ENCODE assay signal across 33 mouse cellular contexts in the genomic region with DNA sequence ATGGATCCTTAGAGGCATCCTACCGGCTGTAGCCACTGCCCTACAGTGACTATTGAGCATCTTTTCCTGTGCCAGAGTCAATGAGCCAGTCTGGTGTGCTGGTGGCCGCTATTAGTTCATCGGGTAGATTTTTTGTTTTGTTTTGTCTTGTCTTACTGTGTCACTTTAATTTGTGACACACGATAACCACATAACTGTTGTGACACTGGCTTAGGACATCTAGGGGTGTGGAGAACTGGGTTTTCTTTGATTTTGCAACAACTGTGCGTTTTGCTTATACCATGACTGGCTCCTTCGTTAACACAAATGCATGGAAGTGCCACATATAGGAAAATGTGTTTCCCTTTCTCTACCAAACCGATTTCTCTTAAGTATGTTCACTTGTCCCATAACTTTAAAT. TPM values are rescaled to one million over a fixed set of nuclear protein-coding genes. Genes with fewer than 3 reads are reported as not detected.
A peak's percentile ranks its signal among the peaks of the same experiment; 100 is the strongest.
DNase-seq lines count a peak whose midpoint lies in the region; ATAC-seq and TF ChIP-seq lines count a peak whose summit lies in the region.
"Had no signal": no experiment of that assay in that cellular context is flagged by ENCODE, and none has a peak within 500 bp of the region (broad histone marks: within the 10 kb centered on the region; RNA-seq: fewer than 3 reads in every experiment).

No protein-coding gene starts in this region.

- H3K36me3 ChIP-seq in liver, postnatal 0 days (replicated peaks; ENCODE audit: insufficient read depth, low read length), result no peaks in the 10 kb centered on the region
- H3K36me3 ChIP-seq in liver, embryonic 11.5 days (ENCODE audit: control insufficient read depth, insufficient read depth, low read length), result no peaks in the 10 kb centered on the region
- H3K36me3 ChIP-seq: embryonic facial prominence, embryonic 10.5 days; embryonic facial prominence, embryonic 13.5 days; forebrain, embryonic 12.5 days; forebrain, embryonic 15.5 days; heart, embryonic 10.5 days; heart, embryonic 13.5 days had no signal

- TF ChIP-seq POLR2A in bone marrow, adult 2 months (IDR thresholded peaks at IDR 0.05; ENCODE audit: borderline replicate concordance, control insufficient read depth, low read depth, low read length), result no peak

- H3K27ac ChIP-seq in liver, postnatal 0 days (ENCODE audit: low read depth), result 0 out of 2 replicates have a peak overlapping the region, but pooled peaks have one; percentile 22
- H3K27ac ChIP-seq in liver, embryonic 11.5 days (ENCODE audit: low read depth, low read length), result no peak overlapping the region
- peak overlapping the region; percentile 76; the same call in 1 of the 2 replicates for H3K27ac ChIP-seq in bone marrow, adult 2 months (ENCODE audit: control insufficient read depth, insufficient read depth, low read depth, low read length, poor library complexity)
- H3K27ac ChIP-seq: embryonic facial prominence, embryonic 10.5 days; embryonic facial prominence, embryonic 13.5 days; forebrain, embryonic 12.5 days; forebrain, embryonic 15.5 days; heart, embryonic 10.5 days; heart, embryonic 13.5 days; hindbrain, embryonic 14.5 days; hindbrain, postnatal 0 days had no signal

- no peaks in the 10 kb centered on the region for H3K4me1 ChIP-seq in liver, postnatal 0 days (ENCODE audit: insufficient read depth)
- 0 out of 2 replicates have a peak, but pooled peaks cover 3% of the 10 kb centered on the region for H3K4me1 ChIP-seq in liver, embryonic 11.5 days (replicated peaks; ENCODE audit: control insufficient read depth, insufficient read depth, low read length)
- peaks cover 3% of the 10 kb centered on the region for H3K4me1 ChIP-seq in bone marrow, adult 2 months (ENCODE audit: control insufficient read depth, insufficient read depth, low read length)
- H3K4me1 ChIP-seq: embryonic facial prominence, embryonic 10.5 days; embryonic facial prominence, embryonic 13.5 days; forebrain, embryonic 12.5 days; forebrain, embryonic 15.5 days; heart, embryonic 13.5 days had no signal

- no peak overlapping the region for H3K4me2 ChIP-seq in liver, postnatal 0 days (ENCODE audit: low read depth, low read length)
- no peak overlapping the region for H3K4me2 ChIP-seq in liver, embryonic 11.5 days
- H3K4me2 ChIP-seq: embryonic facial prominence, embryonic 13.5 days; forebrain, embryonic 12.5 days; forebrain, embryonic 15.5 days; heart, embryonic 13.5 days; hindbrain, embryonic 14.5 days had no signal

- TF ChIP-seq CTCF in liver, postnatal 0 days (IDR thresholded peaks at IDR 0.05; ENCODE audit: low read depth), result no peak
- TF ChIP-seq CTCF in bone marrow, adult 2 months (IDR thresholded peaks at IDR 0.05; ENCODE audit: control insufficient read depth, insufficient read depth, low read length), result no peak

- H3K9ac ChIP-seq in liver, postnatal 0 days (replicated peaks), result no peak overlapping the region
- H3K9ac ChIP-seq in liver, embryonic 11.5 days (ENCODE audit: low read depth, low read length), result no peak overlapping the region
- H3K9ac ChIP-seq: embryonic facial prominence, embryonic 13.5 days; forebrain, embryonic 12.5 days; forebrain, embryonic 15.5 days; heart, embryonic 13.5 days; hindbrain, embryonic 14.5 days had no signal

- no peaks in the 10 kb centered on the region for H3K27me3 ChIP-seq in liver, postnatal 0 days (ENCODE audit: insufficient read depth, low read length)
- no peaks in the 10 kb centered on the region for H3K27me3 ChIP-seq in liver, embryonic 11.5 days (replicated peaks; ENCODE audit: control insufficient read depth, insufficient read depth, low read length)
- H3K27me3 ChIP-seq: embryonic facial prominence, embryonic 13.5 days; forebrain, embryonic 12.5 days; forebrain, embryonic 15.5 days had no signal

- no peaks in the 10 kb centered on the region for H3K9me3 ChIP-seq in liver, postnatal 0 days (ENCODE audit: low read length)
- H3K9me3 ChIP-seq in liver, embryonic 11.5 days (ENCODE audit: control insufficient read depth, low read length), result no peaks in the 10 kb centered on the region
- H3K9me3 ChIP-seq: embryonic facial prominence, embryonic 10.5 days; embryonic facial prominence, embryonic 13.5 days; forebrain, embryonic 12.5 days; forebrain, embryonic 15.5 days; heart, embryonic 10.5 days; heart, embryonic 13.5 days had no signal

- no peak for ATAC-seq in liver, postnatal 0 days
- no peak for ATAC-seq in liver, embryonic 11.5 days (replicated peaks; ENCODE audit: low FRiP score)
- peak; percentile 72 for ATAC-seq in megakaryocyte, adult 5-6 weeks (ENCODE audit: poor library complexity, severe bottlenecking)
- ATAC-seq in neutrophil, adult 5-6 weeks (ENCODE audit: extremely low read depth, insufficient number of reproducible peaks, low FRiP score, poor library complexity, severe bottlenecking), result peak; percentile 66
- ATAC-seq: activated CD4-positive, CD25-positive, alpha-beta regulatory T cell, adult 4 months; forebrain, embryonic 15.5 days; hindbrain, postnatal 0 days; inflammation-experienced regulatory T-cells, adult 6 months had no signal

- WGBS in liver, postnatal 0 days (ENCODE audit: insufficient replicate concordance), result 67% methylated on average over 7 of the region's 7 CpGs
- 84% methylated on average over 7 of the region's 7 CpGs for WGBS in liver, embryonic 11.5 days
- 44% methylated on average over 7 of the region's 7 CpGs for WGBS in bone marrow, adult 2 months

- TF ChIP-seq EP300 in liver, postnatal 0 days (IDR thresholded peaks at IDR 0.05; ENCODE audit: low read depth), result 0 out of 2 replicates have a peak, but pooled peaks have one; percentile 13

- H3K4me3 ChIP-seq in liver, postnatal 0 days (ENCODE audit: low read depth, low read length), result no peak overlapping the region
- no peak overlapping the region for H3K4me3 ChIP-seq in liver, embryonic 11.5 days (ENCODE audit: low read depth, low read length)
- no peak overlapping the region for H3K4me3 ChIP-seq in bone marrow, adult 2 months (replicated peaks; ENCODE audit: control insufficient read depth, low read depth, low read length)
- H3K4me3 ChIP-seq: embryonic facial prominence, embryonic 10.5 days; embryonic facial prominence, embryonic 13.5 days; erythroblast, embryonic 14.5 days; forebrain, embryonic 12.5 days; forebrain, embryonic 15.5 days; heart, embryonic 10.5 days; heart, embryonic 13.5 days had no signal

- no peak for DNase-seq in liver, postnatal 0 days
- no peak for DNase-seq in liver, embryonic 11.5 days (ENCODE audit: low spot score)
- DNase-seq in frontal cortex, postnatal 10 days (ENCODE audit: low spot score in 2 of 2), result no peak
- DNase-seq in cerebellum, adult 11 months, result no peak
- DNase-seq: adrenal gland, adult 8-10 months; adrenal gland, postnatal 36 days; cerebellum, adult 11-12 months; cerebellum, adult 8-10 months; cerebellum, postnatal 10 days; cerebellum, postnatal 36 days; embryo, embryonic 11 days; gastrocnemius, postnatal 10 days; gastrocnemius, postnatal 36 days; heart, adult 18-20 months; heart, postnatal 14 days; heart, postnatal 4 days had no signal

RNA-seq across cellular contexts. Expression of a gene that starts 39.4 kb away (rescaled TPM):
- 1.3 TPM in 2 replicates for polyA plus RNA-seq in liver, postnatal 0 days (2015; fragmentation: Nextera tagmentation; extraction: Ambion mirVana)
- 0.25 and 0.66 TPM in 2 replicates for polyA plus RNA-seq in liver, embryonic 11.5 days (2014; fragmentation: Nextera tagmentation; extraction: Ambion mirVana)
- 4.3 and 10.5 TPM in 2 replicates for polyA plus RNA-seq in bone marrow, adult 2 months (2011; ENCODE audit: insufficient read depth, insufficient read length, low replicate concordance, missing spikeins)
- 25.9 and 27.7 TPM in 2 replicates for total RNA-seq in megakaryocyte, adult 5-6 weeks (2015)
- total RNA-seq in megakaryocyte, adult 5-6 weeks (2017), result 15.8 and 16.8 TPM in 2 replicates
- 7,111 and 7,665 TPM in 2 replicates for total RNA-seq in neutrophil, adult 5-6 weeks (2017)
- total RNA-seq: ES-E14; gastrocnemius, adult 18-20 months; gastrocnemius, postnatal 36 days had no signal
- polyA plus RNA-seq: activated CD4-positive, CD25-positive, alpha-beta regulatory T cell, adult 4 months; embryonic facial prominence, embryonic 10.5 days; erythroblast, embryonic 14.5 days; forebrain, embryonic 12.5 days; forebrain, embryonic 15.5 days; heart, embryonic 10.5 days; heart, embryonic 13.5 days; hindbrain, embryonic 11.5 days; hindbrain, embryonic 14.5 days; hindbrain, postnatal 0 days had no signal

Comparison
In these comparisons a context has a peak if more than half of its experiments do, and no peak if none do; other contexts are left out.
1. ATAC-seq: peak in megakaryocyte, adult 5-6 weeks (single experiment) and neutrophil, adult 5-6 weeks (single experiment); none in liver, postnatal 0 days (single experiment) and liver, embryonic 11.5 days (single experiment).